Mouse (Mus musculus) MEL (cell line): ENCODE results near the gene Ppard. TPM values are rescaled to one million over a fixed set of nuclear protein-coding genes. Genes with fewer than 3 reads are reported as not detected.

ENCODE experiments used
- DNase-seq: peaks from one replicate; pipeline ENCODE4 v3.0.0; 2011; ENCODE audit warnings: low read depth, low spot score
- H3K27ac ChIP-seq: 2 replicates; pipeline ENCODE4 v1.5.1; 2012; ENCODE audit warnings: low read depth, mild to moderate bottlenecking, control low read depth, low read length, moderate library complexity; ENCODE audit not compliant: control insufficient read depth
- H3K27me3 ChIP-seq, 2 experiments: fragments of 150-350 bp in 1 of 2; sonication (generic) in 1 of 2; 2 replicates each; pipeline ENCODE4 v1.6.1; 2012; ENCODE audit warnings: low read length in 2 of 2, mild to moderate bottlenecking in 2 of 2, improper control_type of control experiment in 1 of 2, moderate library complexity in 1 of 2; ENCODE audit not compliant: insufficient read depth in 2 of 2, control insufficient read depth in 1 of 2
- H3K36me3 ChIP-seq, 2 experiments: 2 replicates each; pipeline ENCODE4 v1.6.1; 2012 to 2014; ENCODE audit warnings: low read length in 2 of 2, improper control_type of control experiment in 1 of 2, inconsistent platforms in 1 of 2, mild to moderate bottlenecking in 1 of 2; ENCODE audit not compliant: insufficient read depth in 2 of 2, control insufficient read depth in 1 of 2
- H3K4me1 ChIP-seq, 2 experiments: fragments of 150-350 bp in 1 of 2; sonication (generic) in 1 of 2; 2 replicates each; pipeline ENCODE4 v1.6.1; 2012; ENCODE audit warnings: low read length in 2 of 2, improper control_type of control experiment in 1 of 2, mild to moderate bottlenecking in 1 of 2; ENCODE audit not compliant: insufficient read depth in 2 of 2, control insufficient read depth in 1 of 2
- H3K4me3 ChIP-seq, 2 experiments: fragments of 150-350 bp in 1 of 2; sonication (generic) in 1 of 2; 2 replicates each; pipeline ENCODE4 v1.5.1; 2012; ENCODE audit warnings: low read depth in 2 of 2, low read length in 2 of 2, mild to moderate bottlenecking in 2 of 2, moderate library complexity in 2 of 2, control low read depth in 1 of 2, improper control_type of control experiment in 1 of 2; ENCODE audit not compliant: control insufficient read depth in 1 of 2, insufficient read depth in 1 of 2
- H3K79me2 ChIP-seq: 2 replicates; pipeline ENCODE4 v1.6.1; 2012; ENCODE audit warnings: mild to moderate bottlenecking, low read length, moderate library complexity; ENCODE audit not compliant: control insufficient read depth, poor library complexity, insufficient read depth
- H3K9ac ChIP-seq: 2 replicates; pipeline ENCODE4 v1.6.1; 2012; ENCODE audit warnings: low read depth, mild to moderate bottlenecking, control low read depth, low read length, moderate library complexity; ENCODE audit not compliant: control insufficient read depth, poor library complexity, severe bottlenecking
- H3K9me3 ChIP-seq: fragments of 150-350 bp; sonication (generic); replicated peaks from 2 replicates; pipeline ENCODE4 v1.6.1; 2012; ENCODE audit warnings: mild to moderate bottlenecking, low read length, improper control_type of control experiment, moderate library complexity; ENCODE audit not compliant: insufficient read depth
- CHD1 ChIP-seq: IDR thresholded peaks from 2 replicates; pipeline ENCODE4 v1.6.1; 2012; ENCODE audit warnings: low read depth, mild to moderate bottlenecking, inconsistent platforms, low read length, improper control_type of control experiment
- CHD2 ChIP-seq: IDR thresholded peaks from 2 replicates; pipeline ENCODE4 v1.6.1; 2011; ENCODE audit warnings: low read length, improper control_type of control experiment
- MAFK ChIP-seq: IDR thresholded peaks from 2 replicates; pipeline ENCODE4 v1.6.1; 2011; ENCODE audit warnings: low read depth, mild to moderate bottlenecking, low read length, improper control_type of control experiment, borderline replicate concordance
- MEF2A ChIP-seq: IDR thresholded peaks from 2 replicates; pipeline ENCODE4 v1.6.1; 2014; ENCODE audit warnings: low read depth, mild to moderate bottlenecking, inconsistent platforms, low read length, improper control_type of control experiment; ENCODE audit not compliant: poor library complexity, insufficient replicate concordance, severe bottlenecking; ENCODE audit errors: extremely low read depth
- MXI1 ChIP-seq: IDR thresholded peaks from 2 replicates; pipeline ENCODE4 v1.6.1; 2011; ENCODE audit warnings: mild to moderate bottlenecking, low read depth, low read length, improper control_type of control experiment
- MYB ChIP-seq: IDR thresholded peaks from 2 replicates; pipeline ENCODE4 v1.6.1; 2011; ENCODE audit warnings: mild to moderate bottlenecking, low read depth, low read length, improper control_type of control experiment
- MYC ChIP-seq: IDR thresholded peaks from 2 replicates; pipeline ENCODE4 v1.6.1; 2011; ENCODE audit warnings: low read depth, mild to moderate bottlenecking, low read length, improper control_type of control experiment, moderate library complexity
- NRF1 ChIP-seq: IDR thresholded peaks from 2 replicates; pipeline ENCODE4 v1.6.1; 2014; ENCODE audit warnings: low read depth, mild to moderate bottlenecking, inconsistent platforms, low read length, improper control_type of control experiment, moderate library complexity; ENCODE audit not compliant: poor library complexity, insufficient read depth, severe bottlenecking
- POLR2A ChIP-seq, 2 experiments: IDR thresholded peaks; 2 replicates each; pipeline ENCODE4 v1.6.1; 2011 to 2012; ENCODE audit warnings: low read length in 2 of 2, mild to moderate bottlenecking in 2 of 2, control low read depth in 1 of 2, improper control_type of control experiment in 1 of 2, low read depth in 1 of 2, moderate library complexity in 1 of 2; ENCODE audit not compliant: control insufficient read depth in 1 of 2, insufficient read depth in 1 of 2, poor library complexity in 1 of 2
- POLR2AphosphoS5 ChIP-seq: IDR thresholded peaks from 2 replicates; pipeline ENCODE4 v1.6.1; 2012; ENCODE audit warnings: low read depth, borderline replicate concordance, mild to moderate bottlenecking, inconsistent platforms, low read length, moderate library complexity, mixed read lengths
- RAD21 ChIP-seq: IDR thresholded peaks from 2 replicates; pipeline ENCODE4 v1.6.1; 2011; ENCODE audit warnings: mild to moderate bottlenecking, low read depth, low read length, improper control_type of control experiment
- RCOR1 ChIP-seq: IDR thresholded peaks from 2 replicates; pipeline ENCODE4 v1.6.1; 2012; ENCODE audit warnings: low read depth, mild to moderate bottlenecking, inconsistent platforms, low read length, improper control_type of control experiment
- TAL1 ChIP-seq: IDR thresholded peaks from 2 replicates; pipeline ENCODE4 v1.6.1; 2012; ENCODE audit warnings: mild to moderate bottlenecking, inconsistent platforms, low read length, moderate library complexity, mixed read lengths
- TCF12 ChIP-seq: IDR thresholded peaks from 2 replicates; pipeline ENCODE4 v1.6.1; 2014; ENCODE audit warnings: low read depth, mild to moderate bottlenecking, inconsistent platforms, low read length, improper control_type of control experiment, moderate library complexity
- USF1 ChIP-seq: IDR thresholded peaks from 2 replicates; pipeline ENCODE4 v1.6.1; 2014; ENCODE audit warnings: low read depth, mild to moderate bottlenecking, inconsistent platforms, low read length, improper control_type of control experiment, moderate library complexity
- ZC3H11A ChIP-seq: IDR thresholded peaks from 2 replicates; pipeline ENCODE4 v1.6.1; 2012; ENCODE audit warnings: low read depth, mild to moderate bottlenecking, inconsistent platforms, low read length, improper control_type of control experiment
- ZKSCAN1 ChIP-seq: IDR thresholded peaks from 2 replicates; pipeline ENCODE4 v1.6.1; 2012; ENCODE audit warnings: low read depth, mild to moderate bottlenecking, inconsistent platforms, low read length, improper control_type of control experiment, moderate library complexity
- ZNF384 ChIP-seq: IDR thresholded peaks from 2 replicates; pipeline ENCODE4 v1.6.1; 2012; ENCODE audit warnings: low read depth, mild to moderate bottlenecking, inconsistent platforms, low read length, improper control_type of control experiment
- polyA plus RNA-seq, 2 experiments: library from polyadenylated mRNA; stranded (reverse) in 1 of 2; unstranded in 1 of 2; fragments of >175 nt in 1 of 2; fragments of >200 nt in 1 of 2; gene quantifications; 2 replicates each; pipeline versions ENCODE4 v1.2.1 to v1.2.4; 2012; ENCODE audit warnings: low replicate concordance in 2 of 2, low read depth in 1 of 2; ENCODE audit not compliant: insufficient read length in 2 of 2, insufficient read depth in 1 of 2, missing spikeins in 1 of 2
- total RNA-seq: library from RNA; depleted of rRNA; stranded (reverse); fragments of 300-350 nt; gene quantifications from 2 replicates; pipeline ENCODE4 v1.2.3, GENCODE M21; 2012

The Ppard gene
- total and polyA plus RNA-seq, 3 experiments = 3.5 to 12.7 TPM; not detected in 1

DNA sequence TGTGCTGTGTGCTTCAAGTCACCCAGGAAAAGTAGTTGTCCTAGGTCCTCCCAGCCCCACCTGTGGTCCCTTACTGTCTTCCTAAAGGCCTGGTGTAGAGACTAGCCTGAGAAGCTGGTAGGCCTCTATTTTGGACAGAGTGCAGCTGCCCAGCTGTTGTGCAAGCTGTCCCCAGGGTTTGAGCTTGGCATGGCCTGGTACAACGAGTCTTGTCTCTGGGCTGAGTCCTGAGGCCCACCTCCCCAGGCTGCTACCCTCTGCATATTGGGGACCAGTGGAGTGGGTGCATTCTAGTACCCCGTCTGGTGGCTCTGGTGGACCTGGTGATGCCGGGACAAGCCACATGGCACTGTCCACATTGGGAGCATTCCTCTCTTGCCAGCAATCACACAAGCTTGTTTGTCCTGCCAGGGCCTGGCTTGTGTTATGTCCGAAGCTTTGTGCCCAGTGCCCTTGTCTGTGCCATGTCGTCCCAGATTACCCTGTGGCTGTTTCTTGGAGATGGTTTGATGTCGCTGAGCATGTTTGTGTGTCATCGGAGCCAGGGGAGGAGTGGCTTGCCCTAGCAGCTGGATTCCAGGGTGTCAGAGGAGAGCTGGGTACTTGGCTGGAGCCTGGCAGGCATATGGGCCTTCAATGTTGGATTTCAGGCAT lies 3.6 kb downstream of the Ppard start:
- H3K9me3 ChIP-seq = no peaks in the 10 kb centered on the region
- H3K79me2 ChIP-seq = peaks cover 7% of the 10 kb centered on the region
- H3K27me3 ChIP-seq = no peaks in the 10 kb centered on the region
- H3K36me3 ChIP-seq = peaks cover 0 to 18% of the 10 kb centered on the region in 2 experiments; a peak in 3 of 4 replicates
- DNase-seq = no peak
- H3K9ac ChIP-seq = no peak overlapping the region
- H3K4me1 ChIP-seq = peaks cover 4 to 29% of the 10 kb centered on the region in 2 experiments; a peak in 3 of 4 replicates
- H3K27ac ChIP-seq = no peak overlapping the region
- no peak overlapping the region for H3K4me3 ChIP-seq
- TF ChIP-seq CHD1 (no peak), TCF12 (no peak), MXI1 (no peak), POLR2AphosphoS5 (no peak), CHD2 (no peak), POLR2A (IDR thresholded peaks at IDR 0.05; ENCODE audit: control insufficient read depth in 1 of 2, insufficient read depth in 1 of 2, low read depth in 1 of 2, low read length in 2 of 2, poor library complexity in 1 of 2) (no peak), MYC (no peak), MYB (no peak)

DNA sequence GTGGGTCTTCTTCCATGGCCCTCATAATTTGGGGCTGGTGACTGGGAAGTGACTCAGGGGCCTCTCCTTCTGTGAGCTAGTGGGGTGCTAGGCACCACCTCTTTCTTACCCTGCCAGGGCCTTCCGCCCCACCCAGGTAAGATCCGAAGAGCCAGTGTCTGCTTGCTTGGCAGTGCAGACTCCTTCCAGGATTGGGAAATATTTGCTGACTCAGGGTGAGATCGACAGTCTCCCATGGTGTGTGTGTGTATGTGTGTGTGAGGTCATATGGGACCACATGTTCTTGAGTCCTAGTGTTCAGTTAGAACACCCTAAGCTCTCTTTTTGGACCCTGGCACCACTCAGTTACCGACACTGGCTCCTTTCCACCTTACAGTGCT lies 4.1 kb downstream of the Ppard start:
- H3K36me3 ChIP-seq = peaks cover 0 to 13% of the 10 kb centered on the region in 2 experiments; a peak in 3 of 4 replicates
- no peaks in the 10 kb centered on the region for H3K27me3 ChIP-seq
- H3K27ac ChIP-seq = no peak overlapping the region
- H3K79me2 ChIP-seq = peaks cover 7% of the 10 kb centered on the region
- H3K9me3 ChIP-seq = no peaks in the 10 kb centered on the region
- H3K4me1 ChIP-seq = peaks cover 2 to 24% of the 10 kb centered on the region in 2 experiments; a peak in 3 of 4 replicates
- no peak overlapping the region for H3K4me3 ChIP-seq
- TF ChIP-seq MYC (no peak), MAFK (no peak), TAL1 (no peak), RAD21 (no peak), USF1 (no peak), ZNF384 (no peak), NRF1 (no peak), CHD2 (no peak), ZKSCAN1 (no peak), ZC3H11A (no peak), RCOR1 (no peak), POLR2AphosphoS5 (no peak), MYB (no peak), MEF2A (no peak)
- DNase-seq = no peak
- no peak overlapping the region for H3K9ac ChIP-seq
